Mouse (Mus musculus) erythroblast, embryonic 14.5 days (primary cell): ENCODE measurements around the gene Ccdc163. TPM values are rescaled to one million over a fixed set of nuclear protein-coding genes. Genes with fewer than 3 reads are reported as not detected.

Experiments used
- H3K27me3 ChIP-seq: 2 replicates; pipeline ENCODE4 v1.6.1; 2012; ENCODE audit warnings: inconsistent platforms; ENCODE audit not compliant: control insufficient read depth
- H3K36me3 ChIP-seq: 2 replicates; pipeline ENCODE4 v1.6.1; 2012; ENCODE audit warnings: mild to moderate bottlenecking, inconsistent platforms; ENCODE audit not compliant: control insufficient read depth
- H3K4me1 ChIP-seq: 2 replicates; pipeline ENCODE4 v1.6.1; 2012; ENCODE audit warnings: inconsistent platforms; ENCODE audit not compliant: control insufficient read depth
- H3K4me3 ChIP-seq: replicated peaks from 2 replicates; pipeline ENCODE3; 2012; ENCODE audit warnings: moderate library complexity, mild to moderate bottlenecking, inconsistent platforms
- H3K9me3 ChIP-seq: 2 replicates; pipeline ENCODE4 v1.6.1; 2012; ENCODE audit warnings: low read length, inconsistent platforms, mixed read lengths; ENCODE audit not compliant: control insufficient read depth
- GATA1 ChIP-seq: IDR thresholded peaks from 2 replicates; pipeline ENCODE4 v1.6.1; 2012; ENCODE audit warnings: low read length, inconsistent platforms, mixed read lengths
- TAL1 ChIP-seq: IDR thresholded peaks from 3 replicates; pipeline ENCODE4 v1.6.1; 2012; ENCODE audit warnings: low read length, inconsistent platforms, mixed read lengths
- polyA plus RNA-seq: library from polyadenylated mRNA; stranded (reverse); fragments of >175 nt; gene quantifications from 2 replicates; pipeline ENCODE4 v1.2.3, GENCODE M21; 2012

Ccdc163 gene
- polyA plus RNA-seq, 1 experiment = 0.16 TPM

DNA sequence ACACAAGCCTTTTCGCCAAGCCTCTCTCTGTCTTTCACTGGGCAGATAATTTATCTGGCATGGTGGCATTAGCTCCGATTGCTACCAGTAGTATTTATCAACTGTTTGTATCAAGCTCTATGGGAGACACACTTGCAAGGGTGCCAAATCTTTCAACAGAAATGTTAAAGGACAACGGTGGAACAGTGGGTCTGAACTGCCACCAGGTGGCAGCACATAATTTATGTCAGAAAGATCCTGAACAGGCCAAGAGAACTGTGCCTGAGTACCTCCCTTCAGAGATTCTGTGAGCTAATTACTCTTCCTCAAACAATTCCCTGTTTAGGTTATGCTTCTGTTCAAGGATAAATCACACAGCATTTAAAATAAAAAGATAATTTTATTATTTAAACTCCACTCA, 11.1 kb downstream of the Ccdc163 start:
- Histone ChIP-seq H3K27me3 (peaks cover 21% of the 10 kb centered on the region), H3K9me3 (no peaks in the 10 kb centered on the region), H3K4me1 (peaks cover 14% of the 10 kb centered on the region), H3K4me3 (no peak overlapping the region), H3K36me3 (peaks cover 6% of the 10 kb centered on the region)
- TF ChIP-seq TAL1 = no peak
- TF ChIP-seq GATA1 = no peak

DNA sequence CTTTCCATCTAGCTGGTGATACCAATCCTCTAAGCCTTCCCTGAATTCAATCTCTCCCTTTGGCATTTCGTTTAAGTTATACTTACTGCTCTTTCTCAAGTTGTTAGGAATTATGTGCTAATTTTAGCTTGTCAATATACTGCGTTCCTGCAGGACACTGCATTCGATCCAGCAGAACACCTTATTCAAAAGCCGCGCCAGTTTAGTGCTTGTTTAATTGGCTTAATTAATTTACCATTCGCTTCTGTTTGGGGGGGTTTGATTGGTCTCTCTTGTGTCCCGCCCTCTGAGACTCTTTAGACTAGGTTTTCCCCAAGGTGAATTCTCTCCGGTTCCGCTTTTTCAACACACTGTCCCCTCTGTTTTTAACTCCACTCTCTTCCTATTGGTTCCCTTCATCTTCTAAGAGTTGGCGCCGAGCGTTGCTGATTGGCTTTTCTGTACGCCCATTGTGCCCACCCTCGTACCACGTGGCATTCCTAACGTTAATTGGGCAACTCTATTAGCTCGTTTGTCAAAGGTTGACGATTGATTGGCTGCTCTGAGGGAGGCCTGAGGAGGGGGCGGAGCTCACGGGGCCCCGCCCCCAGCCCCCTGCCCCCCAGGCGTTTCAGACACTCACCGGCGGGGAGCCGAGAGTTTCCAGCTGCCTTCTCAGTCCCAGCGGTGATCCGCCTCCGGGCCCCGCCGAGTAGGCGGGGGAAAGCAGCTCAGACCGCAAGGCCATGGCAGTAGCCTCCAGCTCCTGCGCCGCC, 12.2 kb downstream of the Ccdc163 start, which contains the start of gene Tesk2:
Gene Tesk2 (plus strand): TSS at position 606 of the 755 bp plus-strand sequence.
- TF ChIP-seq GATA1 = no peak
- Histone ChIP-seq H3K27me3 (peaks cover 21% of the 10 kb centered on the region), H3K4me3 (peak within 1 kb of the TSS; percentile 71), H3K36me3 (no peaks in the 10 kb centered on the region; the same call in 1 of the 2 replicates), H3K4me1 (peaks cover 14% of the 10 kb centered on the region), H3K9me3 (no peaks in the 10 kb centered on the region)

DNA sequence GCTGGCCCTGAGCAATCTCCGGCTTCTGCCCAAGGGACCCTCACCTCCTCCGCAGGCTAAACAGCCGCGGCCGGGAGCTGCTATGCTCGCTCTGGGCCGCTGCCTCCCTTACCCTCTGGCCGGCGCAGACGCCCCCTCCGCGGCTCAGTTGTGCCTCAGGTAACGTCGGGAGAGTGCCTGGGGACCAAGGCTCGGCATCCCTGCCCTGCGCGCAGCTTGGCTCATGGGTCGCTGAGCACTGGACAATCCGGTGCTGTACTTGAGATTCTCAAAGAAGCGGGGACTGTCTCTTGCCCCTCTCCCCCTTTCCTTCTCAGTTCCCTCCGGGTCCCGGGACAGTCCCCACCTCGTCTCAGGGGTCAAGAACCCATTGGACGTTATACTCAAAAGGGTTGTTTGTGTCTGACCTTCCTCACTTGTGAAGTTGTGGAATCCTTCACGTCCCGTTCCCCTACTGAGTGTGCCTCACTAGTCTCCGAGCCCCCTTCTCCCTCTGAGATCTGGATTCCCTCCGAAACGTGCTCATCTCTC, 12.9 kb downstream of the Ccdc163 start:
- no peaks in the 10 kb centered on the region; the same call in 1 of the 2 replicates for H3K36me3 ChIP-seq
- peaks cover 14% of the 10 kb centered on the region for H3K4me1 ChIP-seq
- no peaks in the 10 kb centered on the region for H3K9me3 ChIP-seq
- no peak for TF ChIP-seq GATA1
- TF ChIP-seq TAL1 = no peak
- H3K27me3 ChIP-seq = peaks cover 21% of the 10 kb centered on the region
- H3K4me3 ChIP-seq = peak overlapping the region; percentile 71

DNA sequence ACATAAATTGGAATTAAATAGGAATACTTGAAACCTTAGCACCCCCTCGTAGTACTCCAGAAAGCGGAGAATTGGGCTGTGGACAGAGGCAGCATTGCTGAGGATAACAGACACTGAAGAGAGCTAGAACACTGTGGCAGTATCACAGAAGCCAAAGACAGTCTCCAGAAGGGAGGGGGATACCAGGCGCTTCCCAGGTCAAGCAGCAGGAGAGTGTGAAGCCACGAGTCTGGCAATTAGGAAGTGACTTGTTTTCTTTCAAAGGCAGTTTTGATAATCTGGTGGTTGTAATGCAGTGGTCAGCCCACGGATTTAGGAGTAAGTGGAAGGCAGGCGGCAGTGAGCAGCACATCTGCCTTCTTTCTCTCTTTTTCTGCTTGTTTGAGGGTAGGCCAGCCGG, 13.9 kb downstream of the Ccdc163 start:
- TF ChIP-seq GATA1 (no peak), TAL1 (no peak)
- H3K9me3 ChIP-seq = no peaks in the 10 kb centered on the region
- no peaks in the 10 kb centered on the region for H3K36me3 ChIP-seq
- H3K4me1 ChIP-seq = peaks cover 14% of the 10 kb centered on the region
- peaks cover 21% of the 10 kb centered on the region for H3K27me3 ChIP-seq
- no peak overlapping the region for H3K4me3 ChIP-seq

DNA sequence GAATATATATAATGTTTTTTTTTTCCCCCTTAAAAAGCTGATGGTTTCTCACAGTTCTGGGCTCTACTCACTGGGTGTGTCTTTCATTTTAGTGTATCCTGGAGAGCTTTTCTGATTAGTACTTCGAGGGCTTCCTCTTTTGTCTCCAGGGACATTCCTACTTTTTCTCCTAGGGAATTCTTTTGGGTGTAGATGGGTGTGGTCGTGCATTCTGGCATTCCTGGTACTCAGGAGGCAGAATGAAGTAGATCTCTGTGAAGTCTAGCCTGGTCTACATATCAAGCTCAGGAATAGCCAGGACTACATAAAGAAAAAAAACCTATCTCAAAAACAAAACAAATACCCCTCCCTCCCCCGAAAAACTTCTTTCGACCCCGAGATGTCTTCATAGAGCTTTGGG, 17.1 kb downstream of the Ccdc163 start:
- no peak for TF ChIP-seq TAL1
- TF ChIP-seq GATA1 = no peak
- H3K9me3 ChIP-seq = no peaks in the 10 kb centered on the region
- no peaks in the 10 kb centered on the region for H3K36me3 ChIP-seq
- H3K4me1 ChIP-seq = peaks cover 9% of the 10 kb centered on the region
- H3K4me3 ChIP-seq = no peak overlapping the region
- H3K27me3 ChIP-seq = peaks cover 21% of the 10 kb centered on the region

DNA sequence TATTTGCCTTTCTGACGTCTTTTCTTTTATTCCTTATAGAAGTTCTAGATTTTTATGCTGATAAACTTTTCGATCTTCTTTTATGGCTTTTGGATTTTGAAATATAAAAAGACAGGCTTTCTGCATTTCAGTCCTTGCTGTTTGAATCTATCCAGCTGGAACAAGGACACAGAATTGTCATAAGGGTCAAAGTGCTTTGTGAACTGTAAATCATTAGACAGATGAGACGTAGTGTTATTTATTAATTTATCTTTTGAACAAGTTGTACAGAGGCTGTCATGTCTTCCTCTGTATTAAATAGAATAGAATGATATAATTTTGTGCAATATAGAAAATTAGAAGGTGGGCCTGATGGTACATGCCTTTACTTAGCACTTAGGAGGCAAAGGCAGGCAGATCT, 19.1 kb downstream of the Ccdc163 start:
- no peaks in the 10 kb centered on the region for H3K36me3 ChIP-seq
- H3K9me3 ChIP-seq = no peaks in the 10 kb centered on the region
- no peak for TF ChIP-seq TAL1
- no peak for TF ChIP-seq GATA1
- H3K27me3 ChIP-seq = peaks cover 5% of the 10 kb centered on the region
- no peak overlapping the region for H3K4me3 ChIP-seq
- peaks cover 2% of the 10 kb centered on the region; the same call in 1 of the 2 replicates for H3K4me1 ChIP-seq

DNA sequence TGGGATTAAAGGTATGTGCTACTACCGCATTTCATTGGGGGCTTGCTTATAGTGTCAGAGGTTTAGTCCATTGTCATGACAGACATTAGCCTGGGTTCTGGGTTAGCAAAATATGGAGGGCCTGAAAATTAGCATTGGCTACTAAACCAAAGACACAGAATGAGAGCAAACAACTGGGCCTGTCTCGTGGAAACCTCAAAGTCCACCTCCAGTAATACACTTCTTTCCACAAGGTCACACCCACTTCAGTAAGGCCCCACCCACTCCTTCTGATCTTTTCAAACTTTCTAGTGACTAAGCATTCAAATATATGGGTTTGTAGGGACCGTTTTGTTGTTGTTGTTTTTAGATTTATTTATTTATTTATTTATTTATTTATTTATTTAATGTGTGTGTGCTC, 21.2 kb downstream of the Ccdc163 start:
- Histone ChIP-seq H3K27me3 (no peaks in the 10 kb centered on the region), H3K9me3 (no peaks in the 10 kb centered on the region), H3K36me3 (no peaks in the 10 kb centered on the region), H3K4me1 (peaks cover 2% of the 10 kb centered on the region; the same call in 1 of the 2 replicates), H3K4me3 (no peak overlapping the region)
- TF ChIP-seq GATA1 = no peak
- TF ChIP-seq TAL1 = no peak

DNA sequence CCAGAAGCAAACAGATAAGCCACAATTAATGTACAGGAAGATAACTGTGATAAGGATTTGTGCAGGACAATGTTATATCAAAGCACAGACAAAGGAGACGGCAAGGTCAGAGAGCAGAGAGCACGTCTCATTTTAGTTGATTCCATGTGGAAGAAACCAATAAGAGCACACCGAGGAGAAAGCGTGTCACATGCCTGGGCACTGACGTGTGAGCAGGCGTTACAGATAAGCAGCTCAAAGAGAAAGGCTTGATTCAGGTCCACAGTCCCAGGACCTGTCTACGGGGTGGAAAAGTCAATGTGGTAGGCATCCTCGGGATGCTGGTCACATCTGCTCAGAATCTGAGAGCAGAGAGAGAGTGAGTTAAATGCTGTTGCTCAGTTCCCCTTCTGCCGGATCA, 22.8 kb downstream of the Ccdc163 start:
- H3K27me3 ChIP-seq = no peaks in the 10 kb centered on the region
- TF ChIP-seq GATA1 = no peak
- no peak for TF ChIP-seq TAL1
- no peaks in the 10 kb centered on the region for H3K9me3 ChIP-seq
- no peaks in the 10 kb centered on the region for H3K36me3 ChIP-seq
- no peak overlapping the region for H3K4me3 ChIP-seq
- H3K4me1 ChIP-seq = peaks cover 2% of the 10 kb centered on the region; the same call in 1 of the 2 replicates

DNA sequence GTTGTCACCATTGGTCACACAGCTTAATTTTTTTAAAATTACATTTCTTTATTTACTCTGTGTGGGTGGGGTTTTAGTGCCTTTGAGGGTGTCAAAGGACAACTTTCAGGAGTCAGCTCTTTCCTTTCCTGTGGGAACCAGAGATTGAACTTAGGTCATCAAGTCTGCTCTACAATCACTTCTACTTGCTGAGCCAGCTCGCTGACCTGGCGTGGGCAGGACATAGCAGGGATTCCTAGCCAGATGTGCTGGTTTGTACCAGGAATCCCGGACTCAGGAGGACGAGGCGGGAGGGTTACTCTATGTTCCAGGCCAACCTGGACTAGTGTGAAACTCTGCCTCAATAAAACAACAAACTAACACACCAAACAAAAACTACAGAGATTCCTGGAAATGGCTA, 24.0 kb downstream of the Ccdc163 start:
- no peak overlapping the region for H3K4me3 ChIP-seq
- no peaks in the 10 kb centered on the region for H3K36me3 ChIP-seq
- no peaks in the 10 kb centered on the region for H3K9me3 ChIP-seq
- TF ChIP-seq TAL1 = no peak
- TF ChIP-seq GATA1 = no peak
- H3K27me3 ChIP-seq = no peaks in the 10 kb centered on the region
- peaks cover 2% of the 10 kb centered on the region; the same call in 1 of the 2 replicates for H3K4me1 ChIP-seq

DNA sequence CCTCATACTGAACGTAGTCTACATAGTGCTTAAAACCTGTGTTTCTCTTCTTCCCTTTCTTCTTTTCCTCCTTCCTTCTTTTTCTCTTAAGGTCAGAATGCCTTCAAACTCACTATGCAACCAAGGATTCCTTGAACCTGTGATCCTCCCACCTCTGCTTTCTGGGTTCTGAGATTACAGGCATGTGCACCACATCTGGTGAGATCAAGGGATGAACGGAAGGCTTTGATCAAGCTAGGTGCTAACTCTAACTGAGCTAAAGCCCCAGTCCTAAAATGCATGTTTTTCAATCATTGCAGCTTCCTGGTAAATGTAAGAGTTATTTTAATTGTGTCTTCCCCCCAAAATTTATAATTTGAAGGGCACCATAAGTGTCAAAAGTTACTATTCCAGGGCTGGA, 26.7 kb downstream of the Ccdc163 start:
- no peaks in the 10 kb centered on the region for H3K36me3 ChIP-seq
- no peaks in the 10 kb centered on the region for H3K27me3 ChIP-seq
- H3K4me3 ChIP-seq = no peak overlapping the region
- no peaks in the 10 kb centered on the region for H3K9me3 ChIP-seq
- peaks cover 2% of the 10 kb centered on the region; the same call in 1 of the 2 replicates for H3K4me1 ChIP-seq
- TF ChIP-seq GATA1 (no peak), TAL1 (no peak)
